Mouse (Mus musculus): ENCODE measurements around the gene Usp22.
"Not testable (repeated sequence)": the region's sequence is repeated elsewhere in the genome, so short reads cannot be mapped to it uniquely, and the experiment has no call there.

Usp22 gene

DNA sequence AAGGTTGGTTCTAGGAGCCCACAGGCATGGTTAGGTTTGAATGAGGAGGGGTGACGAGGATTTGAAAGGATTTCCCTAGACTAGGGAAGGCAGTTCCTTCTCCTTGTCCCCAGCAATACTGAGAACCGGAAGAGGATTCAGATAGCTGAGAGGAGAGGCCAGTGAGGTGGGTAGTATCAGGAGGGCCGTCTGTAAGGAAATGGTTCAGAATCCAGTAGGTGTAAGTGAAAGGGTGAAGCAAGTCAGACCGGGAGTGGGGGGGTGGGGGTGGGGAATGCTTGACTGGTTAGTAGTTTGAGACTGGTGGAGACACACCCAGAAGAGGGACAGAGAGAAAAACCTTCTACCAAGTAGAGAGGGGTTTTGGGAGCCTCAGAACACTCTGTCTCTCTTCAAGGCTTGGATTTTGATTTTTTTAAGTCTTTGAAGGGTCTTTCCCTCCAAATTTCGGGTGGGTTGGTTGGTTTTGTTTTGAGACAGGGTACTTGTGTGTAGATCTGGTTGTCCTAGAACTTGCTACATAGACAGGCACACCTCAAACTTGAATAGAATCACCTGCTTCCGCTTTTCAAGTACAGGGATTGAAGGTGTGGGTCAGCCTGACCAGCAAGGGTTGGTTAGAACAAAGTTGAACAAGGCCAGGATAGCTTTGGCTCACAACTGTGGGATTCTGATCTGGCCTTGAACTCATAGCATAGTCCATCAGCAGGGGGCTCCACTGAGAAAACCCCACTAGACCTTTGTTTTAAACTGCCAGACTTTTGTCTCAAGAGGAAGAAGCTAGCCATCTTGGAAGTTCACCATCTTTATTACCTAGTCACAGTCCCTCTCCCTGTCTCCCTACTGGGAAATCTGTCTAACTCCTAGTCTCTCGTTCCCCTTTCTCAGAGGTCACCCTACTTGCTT, 31.0 kb downstream of the Usp22 start:
- peak; percentile 35 for DNase-seq (ENCODE audit: low read depth, low spot score)

DNA sequence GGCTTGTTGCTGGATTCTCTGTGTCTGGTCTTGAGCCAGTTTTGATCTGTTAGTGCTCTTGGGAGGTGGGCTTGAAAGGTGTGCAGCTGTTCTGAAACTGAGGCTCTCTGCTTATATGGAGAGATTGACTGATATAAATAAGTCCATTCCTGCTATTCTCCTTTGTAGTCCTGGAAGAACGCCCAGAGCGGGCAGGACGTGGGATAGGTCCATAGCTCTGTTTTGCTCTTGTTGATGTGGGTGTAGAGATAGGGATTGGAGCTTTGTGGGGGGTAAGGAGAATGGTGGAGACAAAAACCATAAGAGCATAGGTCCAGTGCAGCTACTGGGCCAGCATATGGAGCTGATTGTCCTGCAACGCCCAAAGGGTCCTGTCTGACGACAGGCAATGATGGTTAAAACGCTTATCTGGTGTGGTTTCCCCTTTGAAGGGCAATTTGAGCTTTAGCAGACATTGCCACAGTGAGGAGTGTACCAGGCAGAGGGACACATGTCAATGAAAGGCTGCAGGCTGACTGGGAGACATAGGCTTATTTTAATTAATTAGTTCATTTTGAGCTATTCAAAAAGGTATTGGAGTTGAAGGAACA, 31.8 kb downstream of the Usp22 start:
- no peak for DNase-seq (ENCODE audit: low read depth, low spot score)

DNA sequence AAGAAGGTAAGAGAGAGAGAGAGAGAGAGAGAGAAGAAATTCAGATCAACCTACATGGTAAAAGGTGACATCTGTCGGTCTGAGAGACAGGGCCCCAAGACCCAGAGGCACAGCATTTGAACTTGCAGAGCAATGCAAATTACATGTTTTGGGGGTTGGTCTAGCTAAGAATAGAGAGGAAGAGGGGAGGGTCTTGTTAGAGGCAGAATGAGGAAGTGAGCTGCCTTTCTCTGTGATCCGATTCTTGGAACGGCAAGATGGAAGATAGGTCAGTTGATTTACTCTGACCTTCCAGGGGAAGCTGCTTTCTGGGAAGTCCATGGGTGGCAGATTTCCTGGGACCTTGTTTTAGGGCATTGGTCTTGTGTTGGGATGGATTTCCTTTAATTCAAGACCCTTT, 32.6 kb downstream of the Usp22 start:
- DNase-seq (ENCODE audit: low read depth, low spot score) = no peak

DNA sequence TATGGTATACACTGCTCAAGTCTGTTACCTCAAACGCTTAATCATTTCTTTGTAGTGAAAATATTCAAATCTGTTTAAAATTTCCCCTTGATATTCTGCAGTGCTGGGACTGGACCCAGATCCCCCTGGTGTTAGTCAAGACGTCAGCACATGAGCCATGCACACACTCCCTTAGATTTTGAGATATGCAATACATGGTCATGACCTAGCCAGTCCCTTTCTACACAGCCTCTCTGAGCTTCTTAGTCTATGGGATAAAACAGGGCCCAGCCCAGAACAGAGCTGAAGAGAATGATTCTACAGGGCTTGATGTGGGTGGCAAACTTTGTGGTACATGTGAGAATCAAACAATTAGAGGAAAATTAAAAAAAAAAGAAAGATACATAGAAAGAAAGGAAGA, 33.2 kb downstream of the Usp22 start:
- no peak for DNase-seq (ENCODE audit: low read depth, low spot score)

DNA sequence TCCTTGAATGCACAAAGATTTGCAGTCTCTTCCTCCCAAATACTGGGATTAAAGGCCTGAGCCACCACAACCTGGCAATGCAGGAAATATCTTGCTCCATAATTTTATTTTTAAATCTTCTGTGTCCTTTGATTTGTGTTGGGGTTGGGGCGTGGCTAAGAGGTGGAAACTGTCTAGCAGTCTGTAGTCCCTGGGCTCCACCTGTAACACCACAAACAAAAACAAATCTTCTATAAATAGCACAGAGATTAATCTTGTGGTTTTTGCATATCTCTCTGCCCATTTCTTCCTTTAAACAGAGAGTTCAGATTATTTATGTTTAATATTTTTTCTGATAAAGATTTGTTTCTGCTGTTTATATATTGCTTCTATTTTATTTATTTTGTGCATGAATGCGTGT, 41.9 kb downstream of the Usp22 start:
- no peak for DNase-seq (ENCODE audit: low read depth, low spot score)

DNA sequence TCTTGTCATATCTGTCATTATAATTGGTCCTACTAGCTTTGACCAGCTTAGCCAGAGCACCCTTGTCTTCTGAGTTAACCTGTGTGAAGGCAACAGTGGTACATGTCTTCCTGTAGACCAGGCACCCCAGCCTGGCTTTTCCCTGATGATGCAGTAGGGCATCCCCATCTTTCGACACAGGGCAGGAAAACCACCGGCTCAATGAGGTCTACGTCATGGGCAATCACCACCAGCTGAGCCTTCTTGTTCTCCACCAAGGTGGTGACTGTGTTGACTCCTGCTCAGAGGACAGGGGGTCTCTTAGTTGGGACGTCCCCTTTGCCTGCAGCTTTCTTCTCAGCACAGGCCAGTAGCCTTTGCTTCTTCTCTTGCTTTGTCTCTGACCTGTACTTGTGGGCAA, 44.2 kb downstream of the Usp22 start:
- DNase-seq (ENCODE audit: low read depth, low spot score) = not testable (repeated sequence)

DNA sequence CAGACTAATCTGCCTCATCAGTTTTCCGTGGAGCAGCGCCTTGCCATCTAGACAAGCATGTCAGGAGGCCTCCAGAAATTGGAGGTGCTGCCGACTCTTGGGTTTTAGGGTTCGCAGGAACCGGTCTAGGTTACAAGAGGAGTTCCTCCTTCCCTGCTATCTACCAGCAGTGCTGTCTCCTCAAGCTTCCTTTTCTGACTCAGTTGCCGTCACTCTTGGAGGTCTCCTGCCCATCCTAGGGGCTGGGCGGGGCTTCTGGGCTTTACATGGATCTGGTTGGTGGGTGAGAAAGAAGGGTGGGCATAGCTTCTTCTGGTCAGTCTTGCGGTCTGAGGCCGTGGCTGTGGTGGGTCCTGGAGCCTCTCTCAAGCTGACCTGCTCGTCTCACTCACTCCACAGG, 45.5 kb downstream of the Usp22 start:
- DNase-seq (ENCODE audit: low read depth, low spot score) = no peak

DNA sequence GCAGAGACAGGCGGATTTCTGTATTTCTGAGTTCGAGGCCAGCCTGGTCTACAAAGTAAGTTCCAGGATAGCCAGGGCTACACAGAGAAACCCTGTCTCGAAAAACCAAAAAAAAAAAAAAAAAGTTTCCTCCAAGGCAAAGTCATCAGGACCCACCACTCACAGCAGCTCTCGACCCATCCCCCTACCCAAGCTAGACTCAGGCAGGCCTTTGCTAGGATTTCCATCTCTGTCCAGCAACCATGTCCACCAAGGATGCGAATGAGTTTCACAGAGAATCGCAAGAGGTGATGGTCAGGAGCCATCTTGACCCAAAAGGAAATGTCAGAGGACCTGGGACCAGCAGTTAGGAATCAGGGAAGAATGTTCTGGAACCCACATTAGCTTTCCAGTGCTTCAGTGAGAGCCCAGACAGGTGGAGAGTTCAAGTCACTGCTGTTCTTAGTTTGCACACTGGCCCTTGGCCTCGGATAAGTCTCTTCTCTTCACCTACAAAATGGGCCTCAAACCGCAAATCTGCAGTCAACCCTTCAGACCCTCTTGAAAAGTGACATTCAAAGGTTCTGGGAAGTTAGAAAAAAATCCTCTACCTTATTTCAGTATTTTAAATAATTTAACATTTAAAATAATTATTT, 47.3 kb downstream of the Usp22 start:
- DNase-seq (ENCODE audit: low read depth, low spot score) = no peak

DNA sequence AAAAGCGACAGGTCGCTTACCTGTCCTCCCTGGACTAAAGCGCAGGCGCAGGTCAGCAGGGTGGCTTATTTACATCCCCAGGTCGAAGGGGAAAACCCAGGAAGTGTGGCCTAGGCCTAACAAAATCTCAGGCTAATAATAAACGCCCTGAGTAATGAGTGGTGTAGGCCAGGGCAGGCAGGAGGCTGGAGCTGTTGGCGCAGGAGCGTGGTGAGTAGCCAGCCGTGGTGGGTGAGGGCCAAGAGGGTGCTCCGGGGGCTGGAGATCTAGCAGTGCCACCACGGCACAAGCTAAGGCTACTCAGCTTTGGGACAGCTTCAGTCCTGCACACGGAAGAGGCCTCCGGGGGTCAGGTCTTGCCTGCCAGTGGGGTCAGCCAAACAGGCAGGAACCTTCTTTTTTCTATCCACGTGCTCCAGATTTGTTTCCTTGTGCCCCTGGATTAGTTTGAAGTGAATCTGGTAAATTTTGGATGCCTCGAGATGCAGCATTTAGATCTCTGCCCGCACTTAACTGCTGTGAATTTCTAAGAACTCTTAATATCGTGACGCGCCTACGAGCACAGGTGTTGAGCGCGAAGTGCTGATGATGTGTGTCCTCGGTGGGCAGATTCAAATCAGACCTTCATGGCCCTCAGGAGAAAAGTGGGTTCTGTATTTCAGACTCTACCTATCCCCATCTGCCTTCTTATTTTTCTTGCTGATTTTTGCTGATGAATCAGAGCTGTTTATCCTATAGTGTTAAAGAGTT, 48.1 kb downstream of the Usp22 start, which contains the start of gene Tnfrsf13b:
Gene Tnfrsf13b, plus strand, starts transcription at position 150 of the 750 bp plus-strand sequence.
- DNase-seq (ENCODE audit: low read depth, low spot score) = no peak

DNA sequence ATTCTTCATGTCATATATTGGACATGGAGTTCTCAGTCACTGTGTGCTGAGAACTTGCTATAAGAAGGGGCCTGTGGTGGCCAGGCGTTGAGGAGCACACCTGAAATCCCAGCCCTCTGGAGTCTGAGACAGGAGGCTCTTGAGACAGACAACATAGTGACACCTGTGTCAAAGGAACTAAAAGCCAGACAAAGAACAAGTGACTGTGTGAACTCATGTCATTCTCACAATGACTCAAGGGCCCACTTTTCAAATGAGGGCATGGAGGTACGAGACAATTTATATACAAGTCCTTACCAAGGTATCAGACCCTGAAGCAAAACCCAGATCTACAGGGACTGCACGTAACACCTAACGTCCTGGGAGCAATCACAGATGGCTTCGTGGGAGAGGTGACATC, 48.9 kb downstream of the Usp22 start:
- DNase-seq (ENCODE audit: low read depth, low spot score) = no peak

DNA sequence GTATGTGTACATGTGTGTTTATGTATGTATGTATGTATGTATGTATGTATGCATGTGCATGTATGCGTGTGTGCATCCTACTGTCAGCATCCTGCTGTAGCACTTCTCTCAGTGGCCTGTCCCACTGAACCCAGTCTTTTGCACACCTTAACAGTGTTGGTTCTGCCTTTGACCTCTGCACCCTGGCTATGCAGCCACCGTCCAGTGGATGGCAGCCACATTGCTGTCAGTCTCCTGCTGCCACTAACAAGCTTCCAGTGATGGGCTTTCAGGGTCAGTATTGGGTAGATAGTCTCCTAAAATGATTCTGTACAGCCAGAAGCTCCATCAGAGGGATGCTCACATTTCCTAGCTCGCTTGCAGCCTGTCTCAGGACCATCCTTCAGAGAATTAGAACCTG, 51.0 kb downstream of the Usp22 start:
- DNase-seq (ENCODE audit: low read depth, low spot score) = no peak

DNA sequence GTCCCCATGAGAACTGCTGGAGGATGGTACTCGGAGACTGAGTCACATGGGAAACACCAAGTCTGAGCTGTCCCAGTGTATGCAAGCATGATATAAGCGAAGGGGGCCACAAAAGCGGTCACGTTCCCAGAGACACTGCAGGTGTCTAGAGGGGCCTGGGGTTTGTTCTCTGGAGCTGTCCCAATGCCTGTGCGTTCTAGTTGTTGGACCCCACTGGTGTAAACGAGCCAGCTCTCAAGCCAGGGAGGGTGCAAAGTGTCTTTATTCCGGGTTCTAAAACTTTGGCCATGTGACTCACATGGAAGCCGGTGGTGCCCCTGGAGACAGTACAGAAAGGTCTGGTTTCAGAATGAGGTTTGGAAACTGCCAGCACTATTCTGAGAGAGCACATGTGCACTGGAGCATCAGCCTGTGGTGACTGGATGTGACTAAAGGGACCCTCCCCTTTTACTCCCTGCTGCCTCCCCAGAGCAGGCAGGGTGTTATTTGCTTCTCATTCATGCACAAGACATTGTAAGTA, 52.0 kb downstream of the Usp22 start:
- DNase-seq (ENCODE audit: low read depth, low spot score) = no peak

DNA sequence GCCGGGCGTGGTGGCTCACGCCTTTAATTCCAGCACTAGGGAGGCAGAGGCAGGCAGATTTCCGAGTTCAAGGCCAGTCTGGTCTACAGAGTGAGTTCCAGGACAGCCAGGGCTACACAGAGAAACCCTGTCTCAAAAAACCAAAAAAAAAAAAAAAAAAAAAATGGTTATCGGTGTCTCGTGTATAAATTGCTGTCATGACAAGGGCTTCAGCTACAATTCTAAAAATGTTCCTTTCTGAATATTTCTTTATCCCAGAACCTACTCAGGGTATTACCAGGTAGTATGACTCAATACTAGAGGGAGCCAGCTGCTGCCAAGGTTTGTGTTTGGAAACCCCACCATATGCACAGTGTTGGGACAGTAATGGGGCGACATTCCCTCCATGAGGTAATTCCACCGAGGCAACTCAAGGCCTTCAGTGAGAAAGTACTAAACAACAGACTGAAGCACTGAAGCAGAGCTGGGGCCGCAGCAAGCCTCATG, 52.5 kb downstream of the Usp22 start:
- DNase-seq (ENCODE audit: low read depth, low spot score) = no peak

DNA sequence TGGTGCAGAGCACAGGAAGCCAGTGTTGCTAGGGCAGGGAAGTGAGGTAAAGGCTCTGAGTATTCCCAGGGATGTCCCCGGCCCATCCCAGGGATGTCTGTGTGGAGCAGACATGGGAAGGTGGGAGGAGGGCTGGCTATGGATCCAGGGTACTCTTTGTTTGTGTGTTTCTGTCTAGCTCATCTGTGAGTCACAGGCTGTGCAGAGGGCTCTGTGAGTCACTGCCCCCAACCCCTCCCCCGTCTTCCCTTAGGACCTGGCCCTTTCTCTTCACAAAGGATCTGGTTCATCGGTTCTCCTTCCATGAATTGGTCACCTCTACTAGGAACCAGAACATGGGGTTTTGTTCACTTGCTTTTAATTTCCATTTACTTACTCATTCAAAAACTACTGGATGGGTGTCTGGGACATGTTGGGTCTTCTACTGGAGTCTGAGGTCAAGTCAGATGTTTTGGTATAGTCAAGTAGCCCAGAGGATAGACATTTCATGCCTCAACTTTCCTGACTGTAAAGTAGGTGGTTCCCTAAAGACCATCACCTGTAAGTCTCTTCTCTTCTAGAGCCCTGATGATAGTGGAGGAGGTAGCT, 54.8 kb downstream of the Usp22 start:
- DNase-seq (ENCODE audit: low read depth, low spot score) = peak; percentile 83

DNA sequence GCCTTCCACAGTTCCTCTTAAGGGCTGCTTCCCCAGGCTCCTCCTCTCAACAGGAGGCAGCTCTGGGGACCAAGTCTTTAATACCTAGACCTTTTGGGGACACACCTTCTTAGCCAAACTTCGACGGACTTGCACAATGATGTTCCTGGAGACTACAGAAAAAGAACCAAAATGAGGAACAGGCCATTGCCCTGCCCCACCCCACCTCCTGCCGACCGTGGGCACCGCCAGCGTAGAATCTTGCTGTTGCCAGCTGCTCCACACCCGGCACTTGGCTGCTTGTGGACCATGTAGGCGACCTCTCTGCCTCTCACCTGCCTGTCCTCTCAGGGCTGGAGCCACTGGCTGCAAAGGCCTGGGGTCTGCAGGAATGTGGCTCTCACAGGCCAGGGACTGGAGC, 58.6 kb downstream of the Usp22 start:
- DNase-seq (ENCODE audit: low read depth, low spot score) = no peak

DNA sequence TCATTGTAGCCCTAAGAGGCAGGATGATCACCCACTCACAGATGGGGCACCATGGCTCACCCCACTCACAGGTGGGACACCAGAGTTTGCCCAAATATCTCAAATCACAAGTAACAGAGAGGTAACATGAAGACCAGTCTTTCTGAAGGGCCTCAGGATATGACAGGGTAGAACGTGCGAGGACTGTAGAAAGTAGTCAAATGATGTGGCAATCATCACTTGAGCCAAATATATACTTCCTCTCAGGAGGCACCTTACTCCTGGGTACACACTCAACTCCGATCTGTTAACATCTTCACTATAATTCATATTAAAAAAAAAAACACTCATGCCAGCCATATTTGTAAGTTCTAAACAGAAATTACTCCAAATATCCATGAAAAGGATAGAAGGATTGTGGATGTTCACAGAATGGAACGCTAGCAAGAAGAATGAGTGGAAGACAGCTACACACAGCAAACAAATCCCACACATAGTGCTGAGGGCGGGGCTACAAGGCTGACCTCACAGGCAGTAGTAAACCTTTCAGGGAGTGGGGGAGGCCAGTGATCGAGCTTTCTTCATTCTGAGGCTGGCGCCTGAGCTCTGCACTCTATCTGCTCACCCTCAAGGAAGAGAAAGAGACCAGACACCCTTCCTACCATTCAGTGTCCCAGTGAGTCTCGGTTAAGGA, 62.4 kb downstream of the Usp22 start:
- no peak for DNase-seq (ENCODE audit: low read depth, low spot score)

DNA sequence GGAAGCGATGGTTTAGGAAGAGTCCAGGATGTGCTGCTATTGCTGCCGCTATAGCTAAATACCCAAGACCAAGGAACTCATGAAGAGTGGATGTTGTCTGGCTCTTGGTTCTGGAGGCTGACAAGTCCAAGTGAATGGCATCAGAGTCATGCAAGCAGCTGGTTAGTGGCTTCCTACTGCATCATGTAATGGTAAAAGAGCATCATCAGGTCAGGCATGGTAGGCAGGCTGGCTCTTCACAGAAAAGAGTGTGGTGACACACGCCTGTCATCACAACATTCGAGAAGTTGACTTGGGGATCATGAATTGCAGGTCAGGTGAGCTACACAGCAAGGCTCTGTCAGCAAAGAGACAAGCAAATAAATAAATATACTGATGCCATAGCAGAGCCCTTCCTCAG, 63.4 kb downstream of the Usp22 start:
- no peak for DNase-seq (ENCODE audit: low read depth, low spot score)

DNA sequence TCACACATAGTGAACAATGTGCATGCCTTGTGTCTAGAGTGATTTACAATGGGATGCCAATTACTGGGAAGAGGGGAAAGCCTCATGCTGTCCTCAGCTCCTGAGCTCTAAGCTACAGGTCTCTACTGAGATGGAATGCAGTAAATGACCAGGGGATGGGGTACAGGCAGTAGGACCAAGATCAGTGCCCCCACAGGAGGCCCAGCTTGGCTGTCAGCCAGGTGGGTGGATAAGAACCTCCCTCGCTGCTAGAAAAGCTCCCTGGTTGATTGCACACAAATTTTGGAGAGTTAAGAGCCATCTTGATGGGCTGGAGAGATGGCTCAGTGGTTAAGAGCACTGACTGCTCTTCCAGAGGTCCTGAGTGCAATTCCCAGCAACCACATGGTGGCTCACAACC, 63.9 kb downstream of the Usp22 start:
- no peak for DNase-seq (ENCODE audit: low read depth, low spot score)

DNA sequence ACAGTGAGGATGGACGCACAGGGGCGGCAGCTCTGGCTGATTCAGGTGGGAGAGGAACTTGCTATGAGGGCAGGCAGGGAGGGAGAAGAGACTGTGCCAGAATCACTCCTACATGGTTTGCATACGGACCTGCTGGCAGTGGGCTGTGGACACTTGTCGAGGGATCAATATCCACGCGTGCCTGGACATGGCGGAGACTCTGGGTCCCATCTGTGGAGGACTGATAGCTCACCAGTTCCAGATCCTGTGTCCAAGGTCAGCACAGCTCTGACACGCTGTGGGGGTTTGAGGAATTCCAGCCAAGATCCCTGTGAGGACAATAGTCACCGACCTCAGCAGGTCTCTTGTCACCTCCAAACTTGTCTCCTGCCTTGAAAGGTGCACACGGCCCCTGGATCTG, 64.7 kb downstream of the Usp22 start:
- no peak for DNase-seq (ENCODE audit: low read depth, low spot score)

DNA sequence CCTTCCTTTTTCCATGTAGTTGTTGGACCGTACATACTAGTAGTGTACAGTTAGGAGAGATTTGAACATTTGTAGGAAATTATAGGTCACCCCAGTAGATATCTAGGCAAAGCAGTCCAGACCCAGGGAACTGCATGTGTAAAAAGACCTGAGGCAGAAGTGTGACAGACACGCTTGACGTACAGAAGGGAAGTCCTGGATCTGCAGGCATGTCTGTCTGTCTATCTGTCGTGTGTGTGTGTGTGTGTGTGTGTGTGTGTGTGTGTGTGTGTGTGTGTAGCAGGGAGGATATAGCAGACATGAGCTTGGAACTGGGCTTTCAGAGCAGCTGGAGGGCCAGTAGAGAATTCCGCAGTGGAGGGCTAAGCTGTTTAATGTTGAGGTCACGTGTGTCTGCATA, 65.1 kb downstream of the Usp22 start:
- DNase-seq (ENCODE audit: low read depth, low spot score) = no peak

DNA sequence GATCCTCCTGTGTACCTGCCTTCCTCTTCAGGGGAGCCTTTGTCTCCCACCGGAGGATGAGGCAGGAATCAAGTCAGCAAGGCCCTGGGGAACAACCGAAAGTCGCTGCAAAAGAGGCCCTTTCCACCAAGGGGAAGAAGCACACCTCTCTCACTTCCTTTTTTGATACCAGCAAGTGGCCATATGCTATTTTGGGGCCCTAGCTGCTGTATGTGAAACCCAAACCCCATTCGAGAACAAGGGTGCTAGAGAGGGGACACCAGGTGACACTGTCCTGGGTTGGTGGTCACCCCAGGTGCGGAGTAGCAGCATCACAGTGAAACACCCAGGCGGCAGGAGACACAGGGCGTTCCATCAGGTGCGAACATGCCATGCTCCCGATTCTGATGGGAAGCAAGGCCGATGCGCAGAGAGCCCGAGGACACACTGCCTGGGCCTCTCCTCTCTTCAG, 65.9 kb downstream of the Usp22 start:
- no peak for DNase-seq (ENCODE audit: low read depth, low spot score)

Data from 3T3-L1 (cell line).